Mouse (Mus musculus): Measurements from ENCODE around the gene Tmem229b. TPM values are rescaled to one million over a fixed set of nuclear protein-coding genes. Genes with fewer than 3 reads are reported as not detected.
A peak's percentile ranks its signal among the peaks of the same experiment; 100 is the strongest.

Tmem229b gene
- polyA plus RNA-seq (2016; fragmentation: Nextera tagmentation; extraction: Ambion mirVana) = 5.3 and 6.1 TPM in 2 replicates

DNA sequence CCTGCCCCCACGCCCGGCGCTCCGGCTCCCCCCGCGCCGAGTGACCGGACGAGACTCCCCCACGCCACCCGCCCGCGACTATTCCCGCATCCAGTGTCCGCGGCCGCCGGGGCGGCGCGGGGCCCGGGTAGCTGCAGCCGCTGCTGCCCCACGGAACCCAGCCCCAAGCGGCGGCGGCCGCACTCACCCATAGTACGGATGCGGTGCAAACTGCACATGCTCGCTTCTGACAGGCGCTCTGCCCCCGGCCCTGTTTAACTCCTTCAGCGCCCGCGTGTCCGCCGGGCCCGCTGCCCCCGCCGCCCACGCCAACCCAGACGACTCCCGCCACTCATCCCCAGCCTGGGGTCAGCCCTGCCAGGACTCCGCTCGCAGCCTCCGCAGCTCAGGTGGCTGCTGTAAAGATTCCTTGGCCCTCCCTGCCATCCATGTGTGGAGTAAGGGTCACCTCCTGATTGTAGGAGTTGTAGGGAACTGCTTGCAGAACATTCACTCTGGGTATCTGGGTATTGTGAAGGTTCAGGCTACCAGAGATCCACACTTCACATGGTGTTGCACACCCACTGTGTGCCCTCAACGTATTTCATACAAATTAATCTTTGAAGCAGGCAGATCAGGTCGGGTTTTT, at the start of gene Tmem229b:
Tmem229b (minus strand) TSS at position 502 of the 628 bp plus-strand sequence.
- Histone ChIP-seq H3K36me3 (no peaks in the 10 kb centered on the region), H3K27me3 (ENCODE audit: low read depth, poor library complexity, severe bottlenecking) (peaks cover 44% of the 10 kb centered on the region), H3K27ac (replicated peaks) (peak within 1 kb of the TSS; percentile 88), H3K4me1 (peaks cover 28% of the 10 kb centered on the region), H3K4me3 (peak within 1 kb of the TSS; percentile 95), H3K9me3 (replicated peaks) (no peaks in the 10 kb centered on the region)
- WGBS = under 1% methylated on average over 49 of the region's 49 CpGs
- DNase-seq (ENCODE audit: low spot score) = peak; percentile 79

GRCm38 (mm10) chr12:79055276-79055675, 47.8 kb upstream of the Tmem229b start:
- no peaks in the 10 kb centered on the region for H3K27me3 ChIP-seq (ENCODE audit: low read depth, poor library complexity, severe bottlenecking)
- H3K27ac ChIP-seq (replicated peaks) = no peak overlapping the region
- no peak for DNase-seq (ENCODE audit: low spot score)
- no peaks in the 10 kb centered on the region for H3K4me1 ChIP-seq
- whole genome bisulfite sequencing = 93% methylated on average over 7 of the region's 7 CpGs
- peaks cover 55% of the 10 kb centered on the region for H3K36me3 ChIP-seq
- H3K9me3 ChIP-seq (replicated peaks) = no peaks in the 10 kb centered on the region
- H3K4me3 ChIP-seq = no peak overlapping the region

GRCm38 (mm10) chr12:79052073-79052472, 44.6 kb upstream of the Tmem229b start:
- Histone ChIP-seq H3K27ac (replicated peaks) (no peak overlapping the region), H3K36me3 (peaks cover 66% of the 10 kb centered on the region), H3K4me3 (no peak overlapping the region), H3K9me3 (replicated peaks) (no peaks in the 10 kb centered on the region), H3K27me3 (ENCODE audit: low read depth, poor library complexity, severe bottlenecking) (no peaks in the 10 kb centered on the region), H3K4me1 (no peaks in the 10 kb centered on the region)
- 92% methylated on average over 2 of the region's 2 CpGs for WGBS
- no peak for DNase-seq (ENCODE audit: low spot score)

- no peak overlapping the region for H3K27ac ChIP-seq (replicated peaks)
- WGBS = 92% methylated on average over 3 of the region's 3 CpGs
- H3K4me1 ChIP-seq = no peaks in the 10 kb centered on the region
- DNase-seq (ENCODE audit: low spot score) = no peak
- H3K27me3 ChIP-seq (ENCODE audit: low read depth, poor library complexity, severe bottlenecking) = no peaks in the 10 kb centered on the region
- H3K36me3 ChIP-seq = peaks cover 68% of the 10 kb centered on the region
- H3K9me3 ChIP-seq (replicated peaks) = no peaks in the 10 kb centered on the region
- no peak overlapping the region for H3K4me3 ChIP-seq
Measured at GRCm38 (mm10) chr12:79050545-79051212, 43.3 kb upstream of the Tmem229b start.

DNA sequence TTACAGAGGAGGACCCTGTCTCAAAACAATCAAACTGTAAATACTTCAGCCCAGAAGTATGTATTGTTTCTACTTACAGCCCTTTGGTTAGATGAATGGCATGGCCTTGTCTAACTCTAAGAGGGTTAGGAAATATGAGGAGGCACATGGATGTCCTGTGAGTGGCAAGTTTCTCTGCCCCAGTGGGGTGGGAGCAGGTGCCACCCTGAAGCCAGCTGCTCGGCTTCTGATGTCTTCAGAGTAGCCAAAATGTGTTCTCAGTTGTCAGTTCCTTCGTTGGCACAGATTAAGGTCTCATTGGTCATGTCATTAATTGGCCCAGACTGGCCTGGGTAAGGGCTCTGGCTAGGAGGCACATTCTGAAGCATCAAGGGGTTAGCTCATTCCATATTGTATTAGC, 42.4 kb upstream of the Tmem229b start:
- H3K27ac ChIP-seq (replicated peaks) = no peak overlapping the region
- 81% methylated on average over 2 of the region's 2 CpGs for WGBS
- H3K4me3 ChIP-seq = no peak overlapping the region
- no peaks in the 10 kb centered on the region for H3K4me1 ChIP-seq
- no peaks in the 10 kb centered on the region for H3K9me3 ChIP-seq (replicated peaks)
- no peaks in the 10 kb centered on the region for H3K27me3 ChIP-seq (ENCODE audit: low read depth, poor library complexity, severe bottlenecking)
- H3K36me3 ChIP-seq = peaks cover 68% of the 10 kb centered on the region
- DNase-seq (ENCODE audit: low spot score) = no peak

DNA sequence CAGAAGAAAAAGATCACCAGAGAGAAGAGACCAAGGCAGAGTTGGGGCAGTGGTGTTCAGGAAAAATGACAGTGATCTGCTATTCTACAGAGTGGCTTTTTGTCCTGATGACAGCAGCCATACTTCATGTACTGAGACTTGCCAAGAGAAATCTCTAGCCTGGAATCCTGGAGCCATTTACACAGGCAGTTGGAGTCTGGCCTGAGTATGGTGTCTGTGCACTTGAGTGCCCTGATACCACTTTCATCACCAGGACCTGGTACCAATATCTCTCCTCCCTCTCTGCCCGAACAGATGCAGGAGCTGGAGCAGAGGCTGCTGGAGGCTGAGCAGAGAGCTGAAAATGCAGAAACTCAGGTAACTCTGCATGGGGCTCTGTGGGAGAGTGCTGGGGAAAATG, 41.5 kb upstream of the Tmem229b start:
- Histone ChIP-seq H3K4me1 (no peaks in the 10 kb centered on the region), H3K4me3 (no peak overlapping the region), H3K9me3 (replicated peaks) (no peaks in the 10 kb centered on the region), H3K27me3 (ENCODE audit: low read depth, poor library complexity, severe bottlenecking) (no peaks in the 10 kb centered on the region), H3K27ac (replicated peaks) (no peak overlapping the region), H3K36me3 (peaks cover 67% of the 10 kb centered on the region)
- no peak for DNase-seq (ENCODE audit: low spot score)
- 100% methylated on average over 1 of the region's 1 CpGs for WGBS

GRCm38 (mm10) chr12:79047203-79047602, 39.8 kb upstream of the Tmem229b start:
- no peaks in the 10 kb centered on the region for H3K4me1 ChIP-seq
- WGBS = 90% methylated on average over 7 of the region's 7 CpGs
- no peaks in the 10 kb centered on the region for H3K27me3 ChIP-seq (ENCODE audit: low read depth, poor library complexity, severe bottlenecking)
- H3K36me3 ChIP-seq = peaks cover 69% of the 10 kb centered on the region
- no peak overlapping the region for H3K4me3 ChIP-seq
- no peak overlapping the region for H3K27ac ChIP-seq (replicated peaks)
- DNase-seq (ENCODE audit: low spot score) = no peak
- H3K9me3 ChIP-seq (replicated peaks) = no peaks in the 10 kb centered on the region

- Histone ChIP-seq H3K4me1 (no peaks in the 10 kb centered on the region), H3K27me3 (ENCODE audit: low read depth, poor library complexity, severe bottlenecking) (no peaks in the 10 kb centered on the region), H3K4me3 (no peak overlapping the region), H3K9me3 (replicated peaks) (no peaks in the 10 kb centered on the region), H3K27ac (replicated peaks) (no peak overlapping the region), H3K36me3 (peaks cover 78% of the 10 kb centered on the region)
- DNase-seq (ENCODE audit: low spot score) = no peak
- WGBS = 85% methylated on average over 6 of the region's 6 CpGs
Measured at GRCm38 (mm10) chr12:79046171-79046570, 38.7 kb upstream of the Tmem229b start.

DNA sequence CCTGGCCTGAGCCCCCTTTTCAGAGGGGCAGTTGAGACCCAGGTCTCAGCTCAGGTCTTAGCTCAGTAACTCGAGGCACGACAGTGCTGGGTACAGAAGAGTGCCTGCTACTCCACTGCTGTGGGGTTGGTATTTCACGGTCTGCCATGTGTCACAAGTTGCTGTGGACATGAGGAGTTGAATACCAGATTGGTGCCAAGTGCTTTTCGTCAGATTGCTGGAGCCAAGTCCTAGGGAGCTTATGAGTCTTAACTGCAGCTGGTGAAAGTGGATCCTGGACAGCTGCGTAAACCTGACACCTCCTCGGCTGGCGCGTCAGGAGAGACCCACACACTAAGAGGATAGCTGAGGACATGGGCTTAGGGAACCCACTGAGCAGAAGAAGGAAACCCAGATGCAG, 37.2 kb upstream of the Tmem229b start:
- H3K36me3 ChIP-seq = peaks cover 74% of the 10 kb centered on the region
- DNase-seq (ENCODE audit: low spot score) = no peak
- H3K9me3 ChIP-seq (replicated peaks) = no peaks in the 10 kb centered on the region
- WGBS = 83% methylated on average over 8 of the region's 8 CpGs
- no peak overlapping the region for H3K27ac ChIP-seq (replicated peaks)
- no peaks in the 10 kb centered on the region for H3K4me1 ChIP-seq
- no peak overlapping the region for H3K4me3 ChIP-seq
- H3K27me3 ChIP-seq (ENCODE audit: low read depth, poor library complexity, severe bottlenecking) = no peaks in the 10 kb centered on the region

- Histone ChIP-seq H3K27me3 (ENCODE audit: low read depth, poor library complexity, severe bottlenecking) (no peaks in the 10 kb centered on the region), H3K4me1 (no peaks in the 10 kb centered on the region), H3K36me3 (peaks cover 55% of the 10 kb centered on the region), H3K4me3 (no peak overlapping the region), H3K27ac (replicated peaks) (no peak overlapping the region), H3K9me3 (replicated peaks) (no peaks in the 10 kb centered on the region)
- no peak for DNase-seq (ENCODE audit: low spot score)
Measured at GRCm38 (mm10) chr12:79041436-79041835, 34.0 kb upstream of the Tmem229b start.

DNA sequence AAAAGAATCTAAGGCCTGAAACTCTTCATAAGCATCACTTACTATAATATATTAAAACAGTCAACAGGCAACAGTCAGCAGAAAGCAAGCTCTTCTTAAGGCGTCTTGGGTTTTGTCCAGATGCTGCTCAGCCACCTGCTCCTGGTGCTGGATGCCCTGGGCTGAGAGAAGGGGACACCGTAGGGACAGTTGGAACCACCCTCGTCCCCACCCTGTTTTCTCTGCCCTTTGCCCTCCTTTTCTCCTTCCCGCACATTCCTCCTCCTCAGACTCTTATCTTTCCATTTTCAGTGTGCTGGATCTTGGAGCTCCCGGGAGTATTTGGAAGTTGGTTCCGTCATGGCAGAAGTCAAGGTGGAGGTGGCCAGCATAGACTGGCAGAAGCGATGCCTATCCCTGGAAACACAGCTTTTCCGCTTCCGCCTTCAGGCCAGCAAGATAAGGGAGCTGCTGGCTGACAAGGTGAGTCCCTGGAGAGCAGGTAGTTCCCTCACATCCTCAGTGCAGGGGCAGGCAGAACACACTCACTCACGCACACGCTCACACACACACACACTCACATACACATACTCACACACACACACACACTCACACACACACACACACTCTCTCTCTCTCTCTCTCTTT, 32.9 kb upstream of the Tmem229b start:
- Histone ChIP-seq H3K4me1 (peaks cover 4% of the 10 kb centered on the region), H3K27me3 (ENCODE audit: low read depth, poor library complexity, severe bottlenecking) (no peaks in the 10 kb centered on the region), H3K36me3 (peaks cover 46% of the 10 kb centered on the region), H3K4me3 (no peak overlapping the region), H3K27ac (replicated peaks) (no peak overlapping the region), H3K9me3 (replicated peaks) (no peaks in the 10 kb centered on the region)
- 89% methylated on average over 11 of the region's 11 CpGs for WGBS
- no peak for DNase-seq (ENCODE audit: low spot score)

- no peak overlapping the region for H3K4me3 ChIP-seq
- no peak overlapping the region for H3K27ac ChIP-seq (replicated peaks)
- no peaks in the 10 kb centered on the region for H3K27me3 ChIP-seq (ENCODE audit: low read depth, poor library complexity, severe bottlenecking)
- H3K4me1 ChIP-seq = peaks cover 10% of the 10 kb centered on the region
- no peaks in the 10 kb centered on the region for H3K9me3 ChIP-seq (replicated peaks)
- 69% methylated on average over 8 of the region's 8 CpGs for WGBS
- DNase-seq (ENCODE audit: low spot score) = no peak
- peaks cover 40% of the 10 kb centered on the region for H3K36me3 ChIP-seq
Measured at GRCm38 (mm10) chr12:79039708-79040107, 32.3 kb upstream of the Tmem229b start.

GRCm38 (mm10) chr12:79035349-79035748, 27.9 kb upstream of the Tmem229b start:
- no peaks in the 10 kb centered on the region for H3K9me3 ChIP-seq (replicated peaks)
- 11% methylated on average over 3 of the region's 3 CpGs for WGBS
- DNase-seq (ENCODE audit: low spot score) = no peak
- no peak overlapping the region for H3K4me3 ChIP-seq
- H3K4me1 ChIP-seq = peaks cover 14% of the 10 kb centered on the region
- no peak overlapping the region for H3K27ac ChIP-seq (replicated peaks)
- 0 out of 2 replicates have a peak, but pooled peaks cover 2% of the 10 kb centered on the region for H3K36me3 ChIP-seq
- peaks cover 6% of the 10 kb centered on the region for H3K27me3 ChIP-seq (ENCODE audit: low read depth, poor library complexity, severe bottlenecking)

All from midbrain, embryonic 10.5 days (tissue).